Mouse (Mus musculus) lung, adult 2 months (tissue): ENCODE measurements at regions not wholly inside any gene's neighbourhood (a gene's known extent, or its start where the extent isn't known, plus 50 kb on each side); places are given as distances from the start of the nearest gene placed in this dataset.

Experiments used
- CTCF ChIP-seq: fragments of 200-500 bp; IDR thresholded peaks from 2 replicates; pipeline ENCODE4 v1.5.1; 2011; ENCODE audit warnings: mild to moderate bottlenecking, low read length, control low read depth; ENCODE audit not compliant: insufficient read depth
- POLR2A ChIP-seq: fragments of 200-500 bp; IDR thresholded peaks from 2 replicates; pipeline ENCODE4 v1.6.1; 2011; ENCODE audit warnings: low read depth, mild to moderate bottlenecking, control low read depth, low read length, borderline replicate concordance; ENCODE audit errors: extremely low read depth

DNA sequence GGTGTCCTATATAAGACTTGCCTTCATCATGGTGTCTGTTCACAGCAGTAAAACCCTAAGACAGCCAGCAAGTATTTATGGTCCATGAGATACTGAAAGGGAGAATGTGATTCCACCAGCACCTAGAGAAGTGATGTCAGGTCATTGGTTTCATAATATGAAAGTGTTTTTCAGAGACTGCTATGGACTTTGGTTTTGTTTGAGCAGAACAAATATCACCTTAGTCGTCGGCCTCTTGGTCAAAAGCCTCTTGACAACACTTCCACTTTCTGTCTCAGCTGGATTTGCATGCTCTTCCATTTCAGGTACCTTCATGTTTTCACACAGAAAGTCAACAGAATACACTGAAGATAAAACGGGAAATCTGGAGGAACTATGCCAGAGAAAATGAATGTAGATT is 56.7 kb upstream of the Lrrc8b start:
- TF ChIP-seq CTCF (no peak), POLR2A (no peak)
